Mouse (Mus musculus) C2C12 (cell line): Measurements from ENCODE around the gene Susd4. TPM values are rescaled to one million over a fixed set of nuclear protein-coding genes. Genes with fewer than 3 reads are reported as not detected.

Source experiments
- H3K27me3 ChIP-seq: one replicate; pipeline ENCODE4 v1.6.1; 2011; ENCODE audit not compliant: control insufficient read depth, insufficient read depth, insufficient read length
- H3K36me3 ChIP-seq: one replicate; pipeline ENCODE4 v1.6.1; 2011; ENCODE audit not compliant: control insufficient read depth, insufficient read depth
- H3K4me3 ChIP-seq: one replicate; pipeline ENCODE4 v1.5.1; 2011; ENCODE audit warnings: mild to moderate bottlenecking, control low read depth; ENCODE audit not compliant: poor library complexity, insufficient read depth, severe bottlenecking
- H3K79me2 ChIP-seq: one replicate; pipeline ENCODE4 v1.6.1; 2011; ENCODE audit not compliant: control insufficient read depth, insufficient read depth
- H3K79me3 ChIP-seq: one replicate; pipeline ENCODE4 v1.6.1; 2011; ENCODE audit warnings: low read depth, control low read depth
- H3ac ChIP-seq: one replicate; pipeline ENCODE3; 2011; ENCODE audit warnings: low read depth; ENCODE audit not compliant: control insufficient read depth, insufficient read length
- CEBPB ChIP-seq: IDR thresholded peaks from one replicate; pipeline ENCODE4 v1.6.1; 2011; ENCODE audit warnings: low read depth, mild to moderate bottlenecking, control low read depth, moderate library complexity
- CTCF ChIP-seq: IDR thresholded peaks from one replicate; pipeline ENCODE4 v1.5.1; 2011; ENCODE audit not compliant: control insufficient read depth, insufficient read depth, insufficient read length
- FOSL1 ChIP-seq: IDR thresholded peaks from one replicate; pipeline ENCODE4 v1.8.0; 2011; ENCODE audit warnings: mild to moderate bottlenecking, low read length; ENCODE audit not compliant: poor library complexity, insufficient read depth, severe bottlenecking
- MAX ChIP-seq: IDR thresholded peaks from one replicate; pipeline ENCODE4 v1.6.1; 2011; ENCODE audit warnings: mild to moderate bottlenecking, control low read depth
- MYOD1 ChIP-seq: IDR thresholded peaks from one replicate; pipeline ENCODE4 v1.6.1; 2011; ENCODE audit warnings: low read depth; ENCODE audit not compliant: control insufficient read depth, insufficient read length
- MYOG ChIP-seq: IDR thresholded peaks from one replicate; pipeline ENCODE4 v1.6.1; 2011; ENCODE audit not compliant: control insufficient read depth, insufficient read length; ENCODE audit errors: extremely low read depth
- USF1 ChIP-seq: IDR thresholded peaks from one replicate; pipeline ENCODE4 v1.6.1; 2011; ENCODE audit warnings: low read depth, mild to moderate bottlenecking, control low read depth, moderate library complexity
- polyA plus RNA-seq: library from polyadenylated mRNA; unstranded; fragments of >200 nt; fragmentation: generic; extraction: Trizol; gene quantifications from one replicate; pipeline ENCODE4 v1.2.1, GENCODE M21; 2012; ENCODE audit warnings: missing spikeins

The Susd4 gene
- polyA plus RNA-seq, 1 experiment = 0.07 TPM

DNA sequence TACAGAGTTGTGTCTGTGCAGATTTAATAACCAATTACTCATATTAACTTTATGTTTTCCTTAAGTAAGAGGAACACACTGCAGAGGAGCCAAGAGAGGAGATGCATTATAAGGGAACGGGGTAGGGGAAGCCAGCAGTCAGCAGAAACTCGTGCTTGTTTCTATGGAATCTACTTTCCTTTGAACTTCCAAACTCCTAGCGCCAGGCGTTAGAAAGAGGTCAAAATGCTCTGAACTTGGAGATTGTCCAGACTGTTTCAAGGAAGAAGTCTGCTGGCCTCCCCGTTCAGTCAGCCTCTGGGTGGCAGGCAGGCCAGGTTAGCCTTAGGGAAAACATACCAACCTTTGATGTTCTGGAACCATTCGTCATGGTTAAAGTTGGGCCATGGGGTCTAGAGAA is 25.2 kb downstream of the Susd4 start:
- no peak overlapping the region for H3ac ChIP-seq
- H3K4me3 ChIP-seq = no peak overlapping the region
- no peaks in the 10 kb centered on the region for H3K36me3 ChIP-seq
- no peaks in the 10 kb centered on the region for H3K79me3 ChIP-seq
- no peaks in the 10 kb centered on the region for H3K79me2 ChIP-seq
- no peaks in the 10 kb centered on the region for H3K27me3 ChIP-seq
- TF ChIP-seq CTCF = no peak
- no peak for TF ChIP-seq USF1
- no peak for TF ChIP-seq MYOG
- no peak for TF ChIP-seq MYOD1

DNA sequence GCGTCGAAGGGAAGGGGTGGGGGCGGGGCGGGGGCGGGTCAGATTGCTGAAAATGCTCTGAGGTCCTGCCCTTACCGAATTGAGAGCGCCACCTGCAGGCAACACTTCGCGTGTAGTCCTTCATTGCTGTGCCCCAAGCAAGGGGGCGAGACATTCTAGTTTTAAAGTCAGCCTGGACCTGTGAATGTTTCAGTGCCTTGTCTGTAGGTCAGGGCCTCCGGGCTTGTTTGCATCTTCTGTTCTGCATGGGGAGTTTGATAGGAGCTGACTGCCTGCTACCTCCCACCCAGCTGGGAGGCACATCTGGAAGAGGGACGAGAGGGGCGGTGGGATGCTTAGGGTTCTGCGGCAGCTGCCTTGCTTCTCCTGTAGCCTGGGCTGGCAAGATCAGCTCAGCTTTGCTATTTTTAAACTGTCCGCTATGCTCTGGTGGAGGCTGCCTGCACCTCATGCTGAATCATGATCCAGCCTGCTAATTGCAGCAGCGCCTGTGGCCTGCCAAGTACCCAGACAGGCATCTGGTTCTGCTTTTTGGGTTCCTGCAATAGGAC is 28.9 kb downstream of the Susd4 start:
- Histone ChIP-seq H3ac (no peak overlapping the region), H3K79me2 (no peaks in the 10 kb centered on the region), H3K4me3 (no peak overlapping the region), H3K79me3 (no peaks in the 10 kb centered on the region), H3K27me3 (peaks cover 3% of the 10 kb centered on the region), H3K36me3 (no peaks in the 10 kb centered on the region)
- TF ChIP-seq MAX (no peak), CTCF (peak; percentile 23), MYOD1 (no peak)

DNA sequence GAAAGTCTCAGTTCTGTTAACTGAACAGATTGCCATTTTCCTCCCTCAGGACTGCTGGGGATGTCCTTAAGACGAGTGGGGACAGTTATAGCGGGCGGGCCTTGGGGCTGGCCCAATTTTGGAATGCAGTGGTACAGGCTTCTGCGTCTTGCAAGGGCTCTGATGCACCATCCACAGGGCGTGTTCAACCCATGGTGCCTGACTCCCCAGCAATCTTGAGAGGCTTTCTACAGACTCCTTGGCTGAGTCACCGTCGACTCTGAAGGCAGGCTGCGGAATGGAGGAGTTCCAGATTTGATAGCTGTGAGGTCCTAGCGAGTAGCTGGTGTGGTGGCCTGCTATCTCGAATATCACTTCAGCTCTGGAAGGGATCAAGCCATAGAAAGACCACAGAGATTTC is 30.6 kb downstream of the Susd4 start:
- Histone ChIP-seq H3K27me3 (peaks cover 5% of the 10 kb centered on the region), H3K79me3 (no peaks in the 10 kb centered on the region), H3K4me3 (no peak overlapping the region), H3K79me2 (no peaks in the 10 kb centered on the region), H3ac (no peak overlapping the region), H3K36me3 (no peaks in the 10 kb centered on the region)
- TF ChIP-seq CEBPB (no peak), USF1 (no peak), MYOG (no peak), MAX (no peak), FOSL1 (no peak), MYOD1 (no peak), CTCF (no peak)

DNA sequence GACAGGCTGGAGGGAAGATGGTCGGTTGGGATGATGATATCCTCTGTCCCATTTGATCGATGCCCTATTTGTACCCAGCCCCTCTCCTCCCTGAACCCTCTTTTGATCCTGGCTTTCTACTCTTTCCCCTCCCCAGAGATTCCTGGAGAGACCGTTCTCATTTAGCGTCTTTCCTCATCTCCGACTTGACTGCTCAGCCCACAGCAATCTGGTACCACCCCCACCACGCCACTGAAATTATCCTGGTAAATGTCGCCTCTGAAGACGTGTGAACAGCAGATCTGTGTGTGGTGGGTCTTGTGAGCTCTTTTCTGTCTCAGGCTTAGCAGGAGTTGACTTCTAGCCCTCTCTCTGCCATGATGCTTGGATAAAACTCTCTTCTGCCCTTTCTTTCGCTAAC is 31.0 kb downstream of the Susd4 start:
- Histone ChIP-seq H3K4me3 (no peak overlapping the region), H3K36me3 (no peaks in the 10 kb centered on the region), H3K79me3 (no peaks in the 10 kb centered on the region), H3ac (no peak overlapping the region), H3K27me3 (peaks cover 5% of the 10 kb centered on the region), H3K79me2 (no peaks in the 10 kb centered on the region)
- TF ChIP-seq USF1 (no peak), MYOG (no peak), CTCF (no peak)

DNA sequence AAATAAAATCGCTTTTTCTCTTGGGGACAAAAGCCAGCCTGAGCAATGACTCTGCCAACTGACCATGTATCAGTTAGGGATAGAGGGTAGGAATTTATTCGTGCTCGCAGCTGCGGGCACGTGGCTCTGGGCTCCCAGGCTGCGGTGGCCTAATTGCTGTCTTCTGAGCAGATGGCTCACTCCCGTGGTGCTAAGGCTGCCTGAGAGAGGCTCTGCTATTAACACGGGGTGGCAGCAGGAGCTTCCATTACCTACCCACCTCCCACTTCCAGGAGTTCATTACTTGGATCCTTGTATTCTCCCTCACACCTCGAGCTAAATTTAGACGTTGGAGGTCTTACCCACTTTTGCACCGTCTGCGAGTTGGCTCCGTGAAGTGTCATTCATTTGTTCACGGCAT is 33.4 kb downstream of the Susd4 start:
- H3ac ChIP-seq = no peak overlapping the region
- H3K4me3 ChIP-seq = no peak overlapping the region
- H3K27me3 ChIP-seq = peaks cover 5% of the 10 kb centered on the region
- H3K36me3 ChIP-seq = no peaks in the 10 kb centered on the region
- TF ChIP-seq USF1 (no peak), CTCF (no peak), MAX (no peak), MYOG (no peak), MYOD1 (no peak), FOSL1 (no peak), CEBPB (no peak)
- H3K79me2 ChIP-seq = no peaks in the 10 kb centered on the region
- H3K79me3 ChIP-seq = no peaks in the 10 kb centered on the region

DNA sequence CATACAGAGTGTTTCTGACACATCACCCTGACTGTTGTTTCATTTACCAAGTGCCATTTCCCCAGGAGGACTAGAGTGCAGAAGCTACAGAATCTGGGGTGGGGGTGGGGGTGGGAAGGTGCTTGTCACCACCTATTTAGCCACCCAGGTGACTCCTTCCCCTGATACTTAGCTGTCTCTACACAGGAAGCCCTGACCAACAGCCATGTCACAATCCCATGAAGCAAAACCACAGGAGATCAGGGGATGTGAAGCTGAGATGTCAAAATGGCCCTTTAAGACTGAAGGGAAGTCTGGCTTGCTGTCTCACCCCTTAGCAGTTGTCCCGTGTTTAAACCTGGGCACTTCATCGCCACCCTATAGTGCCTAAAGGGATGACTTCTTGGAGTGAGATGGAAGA is 37.9 kb downstream of the Susd4 start:
- H3K36me3 ChIP-seq = no peaks in the 10 kb centered on the region
- H3K27me3 ChIP-seq = peaks cover 5% of the 10 kb centered on the region
- H3ac ChIP-seq = no peak overlapping the region
- no peaks in the 10 kb centered on the region for H3K79me2 ChIP-seq
- H3K79me3 ChIP-seq = no peaks in the 10 kb centered on the region
- TF ChIP-seq MYOD1 = no peak
- no peak for TF ChIP-seq MYOG
- H3K4me3 ChIP-seq = no peak overlapping the region
